Comparison of ENCODE assay signal across 22 mouse cellular contexts in genomic region chr5:117999584-117999983, GRCm38 (mm10). TPM values are rescaled to one million over a fixed set of nuclear protein-coding genes. Genes with fewer than 3 reads are reported as not detected.
A peak's percentile ranks its signal among the peaks of the same experiment; 100 is the strongest.
DNase-seq lines count a peak whose midpoint lies in the region; TF ChIP-seq lines count a peak whose summit lies in the region.
"Had no signal": no experiment of that assay in that cellular context is flagged by ENCODE, and none has a peak within 500 bp of the region (broad histone marks: within the 10 kb centered on the region; RNA-seq: fewer than 3 reads in every experiment).

No protein-coding gene starts in this region.

- peaks cover 34% of the 10 kb centered on the region for H3K4me1 ChIP-seq in cerebellum, adult 2 months (ENCODE audit: control insufficient read depth, insufficient read depth, low read length)

- H3K27ac ChIP-seq in cerebellum, adult 2 months (ENCODE audit: insufficient read depth, low read length) = peak overlapping the region; percentile 5
- H3K27ac ChIP-seq: embryonic facial prominence, embryonic 15.5 days; forebrain, embryonic 10.5 days; gastrocnemius, adult 2 months; heart, embryonic 15.5 days; hindbrain, postnatal 0 days; liver, embryonic 15.5 days had no signal

- no peak overlapping the region for H3K4me3 ChIP-seq in cerebellum, adult 2 months (replicated peaks; ENCODE audit: insufficient read depth, low read depth, low read length)
- H3K4me3 ChIP-seq: embryonic facial prominence, embryonic 15.5 days; forebrain, embryonic 10.5 days; gastrocnemius, adult 2 months; heart, embryonic 15.5 days; liver, embryonic 15.5 days had no signal

- DNase-seq in cerebellum, adult 2 months = peak; percentile 59 to 60
- no peak for DNase-seq in cerebellum, adult 11-12 months
- DNase-seq in layer of hippocampus, adult 11-12 months (ENCODE audit: low spot score) = peak; percentile 61
- DNase-seq in layer of hippocampus, postnatal 25 days (ENCODE audit: extremely low spot score in 1 of 2, low spot score in 1 of 2) = no peak
- DNase-seq in right cerebral cortex, adult 2 months (ENCODE audit: low spot score in 2 of 2) = peak; percentile 61 to 62
- no peak for DNase-seq in right cerebral cortex, postnatal 4 days
- DNase-seq in retina, postnatal 1 day = peak; percentile 84
- no peak for DNase-seq in ovary, postnatal 10 days (ENCODE audit: low spot score)
- DNase-seq: adrenal gland, postnatal 10 days; embryo, embryonic 11 days; gastrocnemius, adult 2 months; heart, adult 11 months; kidney, adult 18-20 months; kidney, postnatal 10 days had no signal

- 10% methylated on average over 11 of the region's 11 CpGs for WGBS in cerebellum, adult 2 months

- no peaks in the 10 kb centered on the region for H3K27me3 ChIP-seq in cerebellum, adult 2 months (ENCODE audit: control insufficient read depth, insufficient read depth, low read length)
- H3K27me3 ChIP-seq: embryonic facial prominence, embryonic 15.5 days; heart, embryonic 15.5 days; liver, embryonic 15.5 days had no signal

- TF ChIP-seq POLR2A in cerebellum, adult 2 months (IDR thresholded peaks at IDR 0.05; ENCODE audit: borderline replicate concordance, insufficient read depth, low read length) = no peak

- TF ChIP-seq CTCF in cerebellum, adult 2 months (IDR thresholded peaks at IDR 0.05; ENCODE audit: borderline replicate concordance, insufficient read depth, low read depth, low read length) = no peak

RNA-seq across cellular contexts. Expression of gene Fbxo21, which starts 23.1 kb away (rescaled TPM):
- 114 and 124 TPM in 2 replicates for polyA plus RNA-seq in cerebellum, adult 2 months (2012; rRNA removed)
- total RNA-seq in layer of hippocampus, postnatal 25 days (2021) = 100 to 1,000 TPM; 128 to 150 TPM

RNA-seq across cellular contexts. Expression of gene Tesc, which starts 28.0 kb away (rescaled TPM):
- polyA plus RNA-seq in cerebellum, adult 2 months (2012; rRNA removed) = 95.4 and 102 TPM in 2 replicates
- 100 to 1,000 TPM in 1 of 2 experiments, 10 to 100 TPM in 1; 80.0 to 100 TPM for total RNA-seq in layer of hippocampus, postnatal 25 days (2021)
- total RNA-seq: hematopoietic stem cell, adult 5-6 weeks; megakaryocyte-erythroid progenitor cell, adult 5-6 weeks; MEL had no signal

Comparison
In these comparisons a context has a peak if more than half of its experiments do, and no peak if none do; other contexts are left out.
1. DNase-seq: peak in cerebellum, adult 2 months (2 of 2), layer of hippocampus, adult 11-12 months (single experiment), right cerebral cortex, adult 2 months (2 of 2) and retina, postnatal 1 day (single experiment); none in cerebellum, adult 11-12 months (single experiment), layer of hippocampus, postnatal 25 days (0 of 2), right cerebral cortex, postnatal 4 days (single experiment) and ovary, postnatal 10 days (single experiment).